Mouse (Mus musculus) myocyte (in vitro differentiated cells): ENCODE measurements at regions not wholly inside any gene's neighbourhood (a gene's known extent, or its start where the extent isn't known, plus 50 kb on each side); places are given as distances from the start of the nearest gene placed in this dataset.

Source experiments
- CEBPB ChIP-seq: IDR thresholded peaks from 2 replicates; pipeline ENCODE4 v1.6.1; 2011; ENCODE audit warnings: mild to moderate bottlenecking, moderate library complexity; ENCODE audit not compliant: poor library complexity, insufficient read depth, severe bottlenecking
- MYOD1 ChIP-seq, 3 experiments: IDR thresholded peaks; one replicate each; pipeline ENCODE4 v1.6.1; 2011; ENCODE audit warnings: control low read depth in 2 of 3, low read depth in 2 of 3, mild to moderate bottlenecking in 2 of 3, moderate library complexity in 1 of 3; ENCODE audit not compliant: insufficient read length in 2 of 3, control insufficient read depth in 1 of 3
- POLR2A ChIP-seq: IDR thresholded peaks from one replicate; pipeline ENCODE4 v1.6.1; 2011; ENCODE audit warnings: low read depth, mild to moderate bottlenecking, control low read depth, moderate library complexity; ENCODE audit not compliant: insufficient read length
- USF1 ChIP-seq: IDR thresholded peaks from one replicate; pipeline ENCODE4 v1.6.1; 2011; ENCODE audit warnings: low read depth, mild to moderate bottlenecking, control low read depth, moderate library complexity

DNA sequence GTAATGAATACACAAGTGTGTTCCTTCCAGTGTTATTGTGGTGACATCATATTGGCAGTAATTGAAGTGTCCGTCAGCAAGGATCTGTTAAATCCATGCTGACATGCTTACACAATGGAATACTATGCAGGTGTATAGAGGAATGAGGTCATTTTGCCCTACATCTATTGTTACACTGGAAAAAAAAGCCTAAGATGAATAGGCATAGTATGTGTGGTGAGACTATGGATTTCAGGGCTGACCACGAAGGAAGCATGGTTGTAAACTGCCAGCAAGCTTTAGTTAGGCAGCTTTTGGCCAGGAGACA, 143.1 kb upstream of the Egfl6 start:
- TF ChIP-seq POLR2A (no peak), CEBPB (no peak), USF1 (no peak), MYOD1 (IDR thresholded peaks at IDR 0.05; ENCODE audit: control insufficient read depth in 1 of 3, insufficient read length in 2 of 3, low read depth in 2 of 3) (no peak)
